Mouse (Mus musculus) heart, embryonic 11.5 days (tissue): ENCODE measurements around the gene Anapc15-ps. TPM values are rescaled to one million over a fixed set of nuclear protein-coding genes. Genes with fewer than 3 reads are reported as not detected.

Experiments used
- ATAC-seq: fragments of 200-750 bp; cut with Nextera tagmentation; replicated peaks from 2 replicates; pipeline ENCODE4 v1.8.0; 2017; ENCODE audit warnings: moderate library complexity; ENCODE audit not compliant: insufficient number of reproducible peaks, low FRiP score, low TSS enrichment
- H3K27ac ChIP-seq: fragments of 300-500 bp; sonication (generic); 2 replicates; pipeline ENCODE4 v1.5.1; 2014; ENCODE audit warnings: mild to moderate bottlenecking, low read depth, low read length
- H3K27me3 ChIP-seq: fragments of 300-500 bp; sonication (generic); 2 replicates; pipeline ENCODE4 v1.6.1; 2014; ENCODE audit warnings: mild to moderate bottlenecking, low read length, mixed read lengths; ENCODE audit not compliant: control insufficient read depth, insufficient read depth
- H3K36me3 ChIP-seq: fragments of 300-500 bp; sonication (generic); 2 replicates; pipeline ENCODE4 v1.6.1; 2014; ENCODE audit warnings: mild to moderate bottlenecking, low read length, moderate library complexity, mixed read lengths; ENCODE audit not compliant: control insufficient read depth, insufficient read depth
- H3K4me1 ChIP-seq: fragments of 300-500 bp; sonication (generic); 2 replicates; pipeline ENCODE4 v1.6.1; 2014; ENCODE audit warnings: low read length; ENCODE audit not compliant: control insufficient read depth, insufficient read depth
- H3K4me2 ChIP-seq: fragments of 300-500 bp; sonication (generic); 2 replicates; pipeline ENCODE4 v1.6.1; 2014; ENCODE audit warnings: mild to moderate bottlenecking, moderate library complexity
- H3K4me3 ChIP-seq: fragments of 300-500 bp; sonication (generic); 2 replicates; pipeline ENCODE4 v1.5.1; 2014; ENCODE audit warnings: low read depth, low read length
- H3K9ac ChIP-seq: fragments of 300-500 bp; sonication (generic); 2 replicates; pipeline ENCODE4 v1.6.1; 2014; ENCODE audit warnings: mild to moderate bottlenecking, low read depth, low read length, moderate library complexity
- H3K9me3 ChIP-seq: fragments of 300-500 bp; sonication (generic); replicated peaks from 2 replicates; pipeline ENCODE4 v1.6.1; 2016; ENCODE audit warnings: low read length; ENCODE audit not compliant: control insufficient read depth
- WGBS: fragments of 180-500 bp; shearing (Covaris S2); extraction: QIAGEN DNeasy Blood & Tissue Kit; methylation state at CpG from one replicate; pipeline ENCODE4 v1.1.7; 2014; ENCODE audit not compliant: insufficient replicate concordance; 5-methylcytosine and 5-hydroxymethylcytosine counted together
- polyA plus RNA-seq: library from polyadenylated mRNA; unstranded; fragments of >200 nt; fragmentation: Nextera tagmentation; extraction: Ambion mirVana; gene quantifications from 2 replicates; pipeline ENCODE4 v1.2.1, GENCODE M21; 2014

Gene Anapc15-ps
- polyA plus RNA-seq, 1 experiment from 2014 or later = not detected

DNA sequence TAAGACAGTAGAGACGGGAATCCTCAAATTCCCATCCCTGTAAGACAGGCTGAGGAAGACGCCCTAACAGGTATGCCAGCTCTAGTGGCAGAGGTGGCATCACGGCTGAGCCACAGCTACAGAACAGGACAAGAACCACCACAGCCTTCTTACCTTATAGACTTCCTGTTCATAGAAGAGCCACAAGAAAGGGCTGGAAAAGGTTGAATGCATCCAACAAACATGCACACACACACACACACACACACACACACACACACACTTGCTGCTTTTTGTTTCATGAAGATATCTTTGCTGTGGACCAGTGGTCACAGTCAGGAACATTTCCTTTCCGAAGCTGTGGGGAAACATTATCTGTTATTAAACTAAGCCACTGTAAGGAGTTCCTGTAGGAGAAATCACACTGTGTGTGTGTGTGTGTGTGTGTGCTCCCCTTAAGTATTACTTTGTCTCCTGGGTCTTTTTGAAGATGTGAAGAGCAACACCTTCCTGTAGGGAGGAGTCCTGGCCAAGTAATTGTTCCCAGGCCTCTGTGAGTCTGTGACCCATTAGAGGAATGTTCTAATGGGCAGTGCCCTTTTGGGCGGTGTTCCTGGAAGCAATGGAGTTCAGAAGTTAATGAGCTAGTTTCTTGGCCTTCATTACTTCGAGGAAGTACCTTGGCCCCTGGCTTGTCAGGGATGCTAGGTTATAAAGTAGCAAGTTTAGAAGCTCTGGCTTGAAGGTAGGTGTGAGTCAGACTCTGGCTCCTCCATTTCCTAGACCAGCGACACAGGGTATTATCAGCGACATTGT lies 25.9 kb upstream of the Anapc15-ps start:
- no peak overlapping the region for H3K4me2 ChIP-seq
- no peaks in the 10 kb centered on the region for H3K27me3 ChIP-seq
- no peak overlapping the region for H3K9ac ChIP-seq
- ATAC-seq = no peak
- peaks cover 4% of the 10 kb centered on the region; the same call in 1 of the 2 replicates for H3K4me1 ChIP-seq
- H3K9me3 ChIP-seq = no peaks in the 10 kb centered on the region
- WGBS = 73% methylated on average over 8 of the region's 8 CpGs
- no peak overlapping the region for H3K4me3 ChIP-seq
- no peaks in the 10 kb centered on the region for H3K36me3 ChIP-seq
- H3K27ac ChIP-seq = no peak overlapping the region

DNA sequence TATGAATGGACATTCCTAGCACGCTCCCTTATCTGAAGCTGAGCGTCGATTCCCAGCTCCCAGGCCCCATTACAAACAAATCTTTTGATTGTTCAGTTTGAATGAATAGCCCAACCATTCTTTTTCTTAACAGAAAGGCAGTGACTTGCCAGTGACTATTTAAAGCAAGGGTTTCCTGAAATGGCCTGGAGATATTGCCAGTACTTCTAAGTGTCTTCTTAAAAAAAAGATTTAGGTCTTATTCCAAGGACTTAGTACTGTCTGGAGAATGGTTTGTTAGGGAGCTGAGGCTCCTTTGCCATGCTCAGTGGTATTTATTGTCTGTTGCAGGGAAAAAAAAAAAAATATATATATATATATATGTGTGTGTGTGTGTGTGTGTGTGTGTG lies 23.0 kb upstream of the Anapc15-ps start:
- Histone ChIP-seq H3K4me3 (no peak overlapping the region), H3K4me1 (peaks cover 4% of the 10 kb centered on the region; the same call in 1 of the 2 replicates), H3K36me3 (no peaks in the 10 kb centered on the region), H3K27ac (no peak overlapping the region), H3K9me3 (no peaks in the 10 kb centered on the region), H3K9ac (no peak overlapping the region), H3K4me2 (no peak overlapping the region), H3K27me3 (no peaks in the 10 kb centered on the region)
- no peak for ATAC-seq
- 31% methylated on average over 3 of the region's 3 CpGs for WGBS

DNA sequence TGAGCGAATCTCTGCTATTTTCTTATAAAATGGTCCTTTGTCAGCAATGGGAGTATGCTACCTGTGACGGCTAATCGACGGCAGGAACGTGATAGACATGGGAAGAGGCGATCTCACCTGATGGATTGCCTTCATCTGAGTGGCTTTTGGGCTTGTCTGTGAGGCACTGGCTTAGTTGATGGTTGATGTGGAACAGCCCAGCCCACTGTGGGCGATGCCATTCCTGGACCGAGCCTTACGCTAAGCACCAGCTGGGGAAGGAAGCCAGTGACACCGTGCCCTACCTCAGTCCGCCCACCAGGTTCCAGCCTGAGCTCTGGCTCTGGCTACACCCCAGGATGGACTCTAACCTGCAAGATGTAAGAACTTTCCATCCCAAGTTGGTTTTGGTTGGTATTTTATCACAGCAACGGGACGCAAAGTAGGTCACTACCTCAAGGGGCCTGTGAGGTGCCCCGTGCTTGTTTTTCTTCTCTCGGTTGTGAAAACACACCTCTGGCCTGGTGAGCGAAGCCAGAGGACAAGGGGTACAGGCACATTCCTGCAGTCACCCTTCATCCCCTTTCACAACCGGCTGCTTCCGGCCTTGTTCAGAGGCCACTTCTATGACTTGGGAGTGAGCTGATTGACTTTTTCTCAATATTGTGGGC lies 22.5 kb upstream of the Anapc15-ps start:
- ATAC-seq = 0 out of 2 replicates have a peak, but pooled peaks have one; percentile 55

DNA sequence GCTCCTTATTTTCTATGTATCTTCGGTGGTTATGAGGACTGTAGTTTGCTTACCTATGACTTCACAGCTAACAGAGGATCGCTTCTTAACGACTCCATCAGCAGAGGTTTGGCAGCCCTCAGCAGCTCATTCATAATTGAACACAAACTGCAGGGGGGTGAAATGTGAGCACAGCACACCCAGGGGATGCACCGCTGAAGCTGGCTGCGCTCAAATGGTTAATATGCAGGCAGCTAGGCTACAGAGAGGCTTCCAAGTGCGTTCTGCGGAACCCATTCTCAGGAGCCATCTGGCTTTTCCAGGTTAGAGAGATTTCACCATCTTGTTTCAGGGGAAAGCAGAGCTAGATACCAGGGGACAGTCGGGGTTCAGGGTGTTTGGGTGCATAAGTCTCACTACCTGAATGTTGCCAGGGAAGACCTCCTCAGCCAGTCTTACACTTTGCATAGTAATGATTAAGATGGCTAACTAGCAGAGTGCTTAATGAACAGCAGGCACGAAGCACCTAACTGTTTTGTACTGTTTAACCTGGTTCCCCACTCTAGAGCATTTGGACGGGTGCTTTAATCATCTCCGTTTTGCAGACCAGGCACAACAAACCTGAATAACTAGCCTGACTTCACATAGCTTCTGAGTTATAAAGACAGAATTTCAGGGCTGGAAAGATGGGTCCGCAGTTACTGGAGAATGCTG lies 21.5 kb upstream of the Anapc15-ps start:
- no peak overlapping the region for H3K9ac ChIP-seq
- H3K27me3 ChIP-seq = no peaks in the 10 kb centered on the region
- peaks cover 4% of the 10 kb centered on the region; the same call in 1 of the 2 replicates for H3K4me1 ChIP-seq
- no peaks in the 10 kb centered on the region for H3K9me3 ChIP-seq
- 75% methylated on average over 12 of the region's 12 CpGs for WGBS
- H3K36me3 ChIP-seq = no peaks in the 10 kb centered on the region
- no peak for ATAC-seq
- no peak overlapping the region for H3K27ac ChIP-seq
- no peak overlapping the region for H3K4me2 ChIP-seq
- no peak overlapping the region for H3K4me3 ChIP-seq

More for the DNA sequence above, 22.5 kb upstream of the Anapc15-ps start:
- Histone ChIP-seq H3K4me3 (no peak overlapping the region), H3K27me3 (no peaks in the 10 kb centered on the region), H3K27ac (no peak overlapping the region), H3K4me1 (peaks cover 4% of the 10 kb centered on the region; the same call in 1 of the 2 replicates), H3K4me2 (no peak overlapping the region), H3K9me3 (no peaks in the 10 kb centered on the region), H3K36me3 (no peaks in the 10 kb centered on the region), H3K9ac (no peak overlapping the region)
- 77% methylated on average over 18 of the region's 18 CpGs for WGBS

DNA sequence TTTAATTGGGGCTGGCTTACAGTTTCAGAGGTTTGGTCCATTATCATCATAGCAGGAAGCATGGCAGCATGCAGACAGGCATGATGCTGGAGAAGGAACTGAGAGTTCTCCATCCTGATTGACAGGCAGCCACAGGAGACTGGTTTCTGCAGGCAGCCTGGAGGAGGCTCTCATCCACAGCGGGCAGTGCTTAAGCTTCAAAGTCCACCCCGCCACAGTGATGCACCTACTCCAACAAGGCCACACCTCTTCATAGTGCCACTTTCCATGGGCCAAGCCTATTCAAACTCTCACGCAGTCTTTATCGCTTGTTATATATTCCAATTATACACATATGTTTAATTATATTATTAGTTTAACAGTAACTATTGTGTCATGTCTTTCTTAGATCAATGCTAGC lies 18.1 kb upstream of the Anapc15-ps start:
- Histone ChIP-seq H3K4me2 (no peak overlapping the region), H3K27ac (no peak overlapping the region), H3K36me3 (no peaks in the 10 kb centered on the region), H3K4me3 (no peak overlapping the region), H3K27me3 (no peaks in the 10 kb centered on the region), H3K4me1 (peaks cover 4% of the 10 kb centered on the region; the same call in 1 of the 2 replicates), H3K9ac (no peak overlapping the region), H3K9me3 (no peaks in the 10 kb centered on the region)
- no peak for ATAC-seq
- 90% methylated on average over 4 of the region's 4 CpGs for WGBS

DNA sequence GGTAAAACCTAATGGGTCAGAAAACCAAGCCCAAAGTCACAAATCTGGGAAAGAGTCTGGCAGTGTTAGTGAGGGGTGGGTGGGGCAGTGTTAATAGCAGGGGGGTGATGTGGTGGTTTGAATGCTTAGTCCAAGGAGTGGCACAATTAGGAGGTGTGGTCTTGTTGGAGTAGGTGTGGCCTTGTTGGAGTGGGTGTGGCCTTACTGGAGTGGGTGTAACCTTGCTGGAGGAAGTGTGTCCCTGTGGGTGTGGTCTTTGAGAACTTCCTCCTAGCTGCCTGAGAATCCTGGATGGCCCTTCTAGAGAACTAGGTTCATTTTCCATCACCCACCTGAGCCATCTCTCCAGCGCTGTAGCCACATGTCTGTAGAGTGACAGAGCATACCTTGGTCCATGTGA lies 16.6 kb upstream of the Anapc15-ps start:
- Histone ChIP-seq H3K36me3 (no peaks in the 10 kb centered on the region), H3K9ac (no peak overlapping the region), H3K9me3 (no peaks in the 10 kb centered on the region), H3K4me3 (no peak overlapping the region), H3K27ac (no peak overlapping the region), H3K4me1 (no peaks in the 10 kb centered on the region), H3K4me2 (no peak overlapping the region), H3K27me3 (no peaks in the 10 kb centered on the region)
- ATAC-seq = no peak
- 78% methylated on average over 1 of the region's 1 CpGs for WGBS

DNA sequence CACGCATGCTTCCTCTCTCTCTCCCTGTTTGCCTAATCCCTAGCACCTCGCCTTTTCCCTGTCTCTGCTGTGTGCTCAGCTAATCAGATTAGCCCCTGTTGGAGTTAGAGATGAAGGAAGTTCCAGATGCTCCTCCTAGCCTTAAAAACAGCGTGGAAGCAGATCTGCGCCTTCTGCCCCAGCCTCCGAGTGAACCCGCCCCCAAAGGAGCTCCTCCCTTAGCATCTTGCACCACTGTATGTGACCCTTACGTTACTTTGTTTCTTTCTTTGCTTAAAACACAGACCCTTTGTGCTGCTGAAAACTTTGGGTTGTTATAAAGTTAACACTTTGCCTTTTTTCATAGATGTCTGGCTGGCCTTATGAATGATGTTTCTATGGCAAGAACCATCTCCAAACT lies 15.8 kb upstream of the Anapc15-ps start:
- H3K9ac ChIP-seq = no peak overlapping the region
- H3K27ac ChIP-seq = no peak overlapping the region
- no peak overlapping the region for H3K4me3 ChIP-seq
- WGBS = 62% methylated on average over 7 of the region's 7 CpGs
- ATAC-seq = no peak
- H3K4me2 ChIP-seq = no peak overlapping the region
- no peaks in the 10 kb centered on the region for H3K36me3 ChIP-seq
- no peaks in the 10 kb centered on the region for H3K27me3 ChIP-seq
- H3K4me1 ChIP-seq = no peaks in the 10 kb centered on the region
- H3K9me3 ChIP-seq = no peaks in the 10 kb centered on the region

DNA sequence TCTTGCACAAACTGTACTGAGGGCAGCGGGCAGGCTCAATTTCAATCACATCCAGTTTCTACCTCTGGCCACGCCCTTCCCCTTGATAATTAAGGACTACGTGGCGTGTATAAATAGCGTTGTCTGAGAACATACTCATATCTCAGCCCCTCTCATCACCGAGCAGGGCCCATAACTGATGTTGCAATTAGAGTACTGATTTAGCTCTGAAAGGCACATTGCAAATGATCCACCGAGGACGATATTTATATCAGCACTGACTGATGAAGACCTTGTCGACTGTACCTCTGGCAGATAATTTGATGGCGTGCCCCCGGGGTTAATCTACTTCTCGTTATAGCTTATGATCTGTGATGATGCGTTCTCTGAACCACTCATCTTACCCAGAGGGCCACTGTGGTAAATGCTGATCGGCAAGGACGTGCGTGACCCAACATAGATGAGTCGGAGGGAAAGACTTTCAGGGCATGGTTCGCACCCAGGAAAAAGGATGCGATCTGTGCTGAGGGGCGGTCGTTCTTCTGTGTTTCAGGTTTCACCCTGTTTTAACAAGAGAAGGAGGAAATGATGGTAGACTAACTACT lies 14.4 kb upstream of the Anapc15-ps start:
- no peak overlapping the region for H3K27ac ChIP-seq
- no peak overlapping the region for H3K4me2 ChIP-seq
- H3K9ac ChIP-seq = no peak overlapping the region
- no peaks in the 10 kb centered on the region for H3K9me3 ChIP-seq
- no peaks in the 10 kb centered on the region for H3K27me3 ChIP-seq
- H3K4me3 ChIP-seq = no peak overlapping the region
- 72% methylated on average over 21 of the region's 21 CpGs for WGBS
- H3K36me3 ChIP-seq = no peaks in the 10 kb centered on the region
- no peak for ATAC-seq
- H3K4me1 ChIP-seq = no peaks in the 10 kb centered on the region
